In the genomic region with DNA sequence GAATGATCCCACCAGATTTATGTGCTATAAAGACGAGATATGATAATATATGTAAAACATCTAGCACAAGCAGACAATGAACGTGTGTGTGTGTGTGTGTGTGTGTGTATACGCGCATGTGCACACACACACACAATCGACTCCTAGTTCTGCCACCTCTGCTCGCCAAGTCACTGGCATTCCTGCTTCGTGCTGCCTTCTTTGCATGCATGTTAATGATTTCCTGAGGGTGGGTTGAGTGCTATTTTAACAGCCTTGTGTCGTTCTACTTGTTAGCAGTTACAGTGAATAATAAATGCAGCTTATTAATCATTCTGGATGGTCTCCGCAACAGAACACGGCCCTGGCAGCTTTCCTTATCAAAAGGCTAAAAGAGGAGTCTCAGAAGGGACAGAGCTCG, we compare ENCODE assay signal across 15 mouse cellular contexts.
A peak's percentile ranks its signal among the peaks of the same experiment; 100 is the strongest.
DNase-seq lines count a peak whose midpoint lies in the region; ATAC-seq and TF ChIP-seq lines count a peak whose summit lies in the region.
"Had no signal": no experiment of that assay in that cellular context is flagged by ENCODE, and none has a peak within 500 bp of the region (broad histone marks: within the 10 kb centered on the region; RNA-seq: fewer than 3 reads in every experiment).

No protein-coding gene starts in this region.

- peak overlapping the region; percentile 15; the same call in 1 of the 2 replicates for H3K9ac ChIP-seq in hindbrain, embryonic 16.5 days (ENCODE audit: low read depth, low read length)
- H3K9ac ChIP-seq in hindbrain, embryonic 11.5 days (ENCODE audit: low read depth, low read length), result no peak overlapping the region
- no peak overlapping the region for H3K9ac ChIP-seq in forebrain, postnatal 0 days
- H3K9ac ChIP-seq in kidney, postnatal 0 days (ENCODE audit: low read depth, low read length), result no peak overlapping the region
- H3K9ac ChIP-seq: liver, embryonic 13.5 days; lung, embryonic 15.5 days had no signal

- 46% methylated on average over 11 of the region's 11 CpGs for WGBS in hindbrain, embryonic 16.5 days
- WGBS in hindbrain, embryonic 11.5 days, result 72% methylated on average over 11 of the region's 11 CpGs
- WGBS in forebrain, postnatal 0 days, result 28% methylated on average over 11 of the region's 11 CpGs
- 47% methylated on average over 11 of the region's 11 CpGs for WGBS in kidney, postnatal 0 days

- H3K27ac ChIP-seq in hindbrain, embryonic 16.5 days (ENCODE audit: low read depth, low read length), result 0 out of 2 replicates have a peak overlapping the region, but pooled peaks have one; percentile 21
- H3K27ac ChIP-seq in hindbrain, embryonic 11.5 days (ENCODE audit: low read depth, low read length), result no peak overlapping the region
- H3K27ac ChIP-seq in forebrain, postnatal 0 days (ENCODE audit: low read depth, low read length), result peak overlapping the region; percentile 76
- H3K27ac ChIP-seq in kidney, postnatal 0 days, result no peak overlapping the region
- H3K27ac ChIP-seq: liver, embryonic 13.5 days; lung, embryonic 15.5 days; macrophage had no signal

- TF ChIP-seq POLR2A in brain, embryonic 14.5 days (IDR thresholded peaks at IDR 0.05; ENCODE audit: borderline replicate concordance, extremely low read depth, insufficient read depth, insufficient read length, poor library complexity, severe bottlenecking), result no peak

- no peak for ATAC-seq in hindbrain, embryonic 16.5 days
- no peak for ATAC-seq in hindbrain, embryonic 11.5 days (ENCODE audit: low FRiP score)
- peak; percentile 29; the same call in 1 of the 2 replicates for ATAC-seq in forebrain, postnatal 0 days
- ATAC-seq in kidney, postnatal 0 days (replicated peaks; ENCODE audit: low FRiP score, low read depth), result 0 out of 2 replicates have a peak, but pooled peaks have one; percentile 21

- H3K4me1 ChIP-seq in hindbrain, embryonic 16.5 days (ENCODE audit: control insufficient read depth, insufficient read depth, low read depth, low read length), result peaks cover 20% of the 10 kb centered on the region
- H3K4me1 ChIP-seq in hindbrain, embryonic 11.5 days (replicated peaks; ENCODE audit: control insufficient read depth, insufficient read depth, low read length), result no peaks in the 10 kb centered on the region
- peaks cover 18% of the 10 kb centered on the region; the same call in 1 of the 2 replicates for H3K4me1 ChIP-seq in forebrain, postnatal 0 days (ENCODE audit: insufficient read depth)
- H3K4me1 ChIP-seq in kidney, postnatal 0 days (replicated peaks; ENCODE audit: insufficient read depth, low read length), result 0 out of 2 replicates have a peak, but pooled peaks cover 5% of the 10 kb centered on the region
- H3K4me1 ChIP-seq: liver, embryonic 13.5 days had no signal

- TF ChIP-seq CTCF in brain, embryonic 14.5 days (IDR thresholded peaks at IDR 0.05; ENCODE audit: borderline replicate concordance, extremely low read depth, insufficient read depth, insufficient read length), result no peak
- TF ChIP-seq CTCF in forebrain, postnatal 0 days (IDR thresholded peaks at IDR 0.05; ENCODE audit: low read depth), result no peak
- TF ChIP-seq CTCF in kidney, postnatal 0 days (IDR thresholded peaks at IDR 0.05; ENCODE audit: low read depth), result no peak

- H3K9me3 ChIP-seq in hindbrain, embryonic 16.5 days (ENCODE audit: control insufficient read depth, low read length), result no peaks in the 10 kb centered on the region
- H3K9me3 ChIP-seq in hindbrain, embryonic 11.5 days (ENCODE audit: control insufficient read depth, low read length), result no peaks in the 10 kb centered on the region
- no peaks in the 10 kb centered on the region for H3K9me3 ChIP-seq in forebrain, postnatal 0 days (ENCODE audit: low read length)
- no peaks in the 10 kb centered on the region for H3K9me3 ChIP-seq in kidney, postnatal 0 days (replicated peaks; ENCODE audit: low read length)
- H3K9me3 ChIP-seq: liver, embryonic 13.5 days; lung, embryonic 15.5 days had no signal

- H3K36me3 ChIP-seq in hindbrain, embryonic 16.5 days (ENCODE audit: control insufficient read depth, insufficient read depth, low read length), result no peaks in the 10 kb centered on the region
- no peaks in the 10 kb centered on the region for H3K36me3 ChIP-seq in hindbrain, embryonic 11.5 days (ENCODE audit: control insufficient read depth, insufficient read depth, low read length)
- H3K36me3 ChIP-seq in forebrain, postnatal 0 days (ENCODE audit: insufficient read depth), result no peaks in the 10 kb centered on the region
- no peaks in the 10 kb centered on the region for H3K36me3 ChIP-seq in kidney, postnatal 0 days (ENCODE audit: insufficient read depth, low read length)
- H3K36me3 ChIP-seq: liver, embryonic 13.5 days; lung, embryonic 15.5 days had no signal

- no peak for DNase-seq in hindbrain, embryonic 11.5 days (ENCODE audit: low spot score)
- DNase-seq in brain, embryonic 14.5 days (ENCODE audit: low read depth), result peak; percentile 78
- peak; percentile 43 for DNase-seq in forebrain, postnatal 0 days
- peak; percentile 19 for DNase-seq in kidney, postnatal 0 days (ENCODE audit: low spot score)
- no peak for DNase-seq in embryo, embryonic 10 days (ENCODE audit: low spot score)
- no peak for DNase-seq in liver
- DNase-seq: adrenal gland, postnatal 25 days; cerebellum, adult 2 months; left cerebral cortex, postnatal 4 days; liver, embryonic 13.5 days; spleen, adult 18-20 months had no signal

- no peaks in the 10 kb centered on the region for H3K27me3 ChIP-seq in hindbrain, embryonic 16.5 days (replicated peaks; ENCODE audit: control insufficient read depth, insufficient read depth, low read length)
- no peaks in the 10 kb centered on the region for H3K27me3 ChIP-seq in hindbrain, embryonic 11.5 days (ENCODE audit: control insufficient read depth, insufficient read depth, low read length)
- H3K27me3 ChIP-seq in forebrain, postnatal 0 days (ENCODE audit: insufficient read depth, low read length), result no peaks in the 10 kb centered on the region
- H3K27me3 ChIP-seq in kidney, postnatal 0 days (ENCODE audit: insufficient read depth, low read length), result no peaks in the 10 kb centered on the region
- H3K27me3 ChIP-seq: liver, embryonic 13.5 days; lung, embryonic 15.5 days had no signal

- no peak overlapping the region for H3K4me2 ChIP-seq in hindbrain, embryonic 16.5 days (ENCODE audit: low read length)
- H3K4me2 ChIP-seq in hindbrain, embryonic 11.5 days (replicated peaks; ENCODE audit: low read depth, low read length), result no peak overlapping the region
- H3K4me2 ChIP-seq in forebrain, postnatal 0 days (ENCODE audit: low read depth), result no peak overlapping the region
- H3K4me2 ChIP-seq in kidney, postnatal 0 days (ENCODE audit: low read length), result 0 out of 2 replicates have a peak overlapping the region, but pooled peaks have one; percentile 25
- H3K4me2 ChIP-seq: liver, embryonic 13.5 days; lung, embryonic 15.5 days had no signal

- H3K4me3 ChIP-seq in hindbrain, embryonic 16.5 days (ENCODE audit: low read length), result no peak overlapping the region
- no peak overlapping the region for H3K4me3 ChIP-seq in hindbrain, embryonic 11.5 days (ENCODE audit: low read depth, low read length)
- H3K4me3 ChIP-seq in forebrain, postnatal 0 days (ENCODE audit: low read depth, low read length), result no peak overlapping the region
- no peak overlapping the region for H3K4me3 ChIP-seq in kidney, postnatal 0 days (replicated peaks; ENCODE audit: low read depth, low read length)
- H3K4me3 ChIP-seq: erythroblast, embryonic 14.5 days; liver, embryonic 13.5 days; lung, embryonic 15.5 days had no signal

Comparison
In these comparisons a context has a peak if more than half of its experiments do, and no peak if none do; other contexts are left out.
1. H3K27ac ChIP-seq: peak in hindbrain, embryonic 16.5 days (single experiment) and forebrain, postnatal 0 days (single experiment); none in hindbrain, embryonic 11.5 days (single experiment) and kidney, postnatal 0 days (single experiment).
2. ATAC-seq: peak in forebrain, postnatal 0 days (single experiment) and kidney, postnatal 0 days (single experiment); none in hindbrain, embryonic 16.5 days (single experiment) and hindbrain, embryonic 11.5 days (single experiment).
3. DNase-seq: peak in brain, embryonic 14.5 days (single experiment), forebrain, postnatal 0 days (single experiment) and kidney, postnatal 0 days (single experiment); none in hindbrain, embryonic 11.5 days (single experiment), embryo, embryonic 10 days (single experiment) and liver (single experiment).